Mouse (Mus musculus) forelimb bud, embryonic 11.5 days (tissue): Measurements from ENCODE around the gene Qrfpr.

Source experiments
- DNase-seq: peaks from one replicate; pipeline ENCODE4 v3.0.0-alpha.2; 2012; ENCODE audit warnings: low read depth, low spot score

Gene Qrfpr

GRCm38 (mm10) chr3:36150934-36151686 is 71.0 kb downstream of the Qrfpr start, which contains the start of gene D3Ertd254e:
Gene D3Ertd254e, plus strand, starts transcription at chr3:36151017.
- peak; percentile 93 for DNase-seq

GRCm38 (mm10) chr3:36150537-36150933 is 71.6 kb downstream of the Qrfpr start:
- no peak for DNase-seq

- no peak for DNase-seq
Measured at GRCm38 (mm10) chr3:36138996-36139395, 83.1 kb downstream of the Qrfpr start.

- no peak for DNase-seq
Measured at GRCm38 (mm10) chr3:36138171-36138660, 83.9 kb downstream of the Qrfpr start.

- peak; percentile 43 for DNase-seq
Measured at GRCm38 (mm10) chr3:36137560-36137959, 84.6 kb downstream of the Qrfpr start.

GRCm38 (mm10) chr3:36136152-36136551 is 86.0 kb downstream of the Qrfpr start:
- no peak for DNase-seq
